Mouse (Mus musculus): Measurements from ENCODE around the gene Zfand4.
"Not testable (repeated sequence)": the region's sequence is repeated elsewhere in the genome, so short reads cannot be mapped to it uniquely, and the experiment has no call there.

GRCm38 (mm10) chr6:116356311-116356947 lies 92.4 kb downstream of the Zfand4 start:
- TF ChIP-seq CTCF (IDR thresholded peaks at IDR 0.05; ENCODE audit: low read depth, low read length); GATA1 (IDR thresholded peaks at IDR 0.05; ENCODE audit: borderline replicate concordance, low read length); GATA2 (IDR thresholded peaks at IDR 0.05; ENCODE audit: borderline replicate concordance, low read depth, low read length): not testable (repeated sequence)
